24 mouse cellular contexts compared by ENCODE assay signal in genomic region chr7:101770051-101770450, GRCm38 (mm10). TPM values are rescaled to one million over a fixed set of nuclear protein-coding genes. Genes with fewer than 3 reads are reported as not detected.
A peak's percentile ranks its signal among the peaks of the same experiment; 100 is the strongest.
DNase-seq lines count a peak whose midpoint lies in the region; ATAC-seq lines count a peak whose summit lies in the region.
"Had no signal": no experiment of that assay in that cellular context is flagged by ENCODE, and none has a peak within 500 bp of the region (broad histone marks: within the 10 kb centered on the region; RNA-seq: fewer than 3 reads in every experiment).

No protein-coding gene starts in this region.

- ATAC-seq in hindbrain, embryonic 13.5 days (ENCODE audit: low FRiP score): no peak
- ATAC-seq in hindbrain, embryonic 14.5 days (ENCODE audit: low FRiP score): no peak
- ATAC-seq: forebrain, embryonic 14.5 days had no signal

- WGBS in hindbrain, embryonic 13.5 days: 72% methylated on average over 7 of the region's 7 CpGs
- 57% methylated on average over 7 of the region's 7 CpGs for WGBS in hindbrain, embryonic 14.5 days

- H3K9ac ChIP-seq in hindbrain, embryonic 13.5 days: 0 out of 2 replicates have a peak overlapping the region, but pooled peaks have one; percentile 39
- no peak overlapping the region for H3K9ac ChIP-seq in hindbrain, embryonic 14.5 days
- H3K9ac ChIP-seq: embryonic facial prominence, embryonic 12.5 days; limb, embryonic 13.5 days; liver, embryonic 13.5 days; lung, embryonic 14.5 days had no signal

- H3K9me3 ChIP-seq in hindbrain, embryonic 13.5 days: no peaks in the 10 kb centered on the region
- H3K9me3 ChIP-seq in hindbrain, embryonic 14.5 days (ENCODE audit: control insufficient read depth, low read length): no peaks in the 10 kb centered on the region
- H3K9me3 ChIP-seq: embryonic facial prominence, embryonic 12.5 days; heart, embryonic 12.5 days; limb, embryonic 13.5 days; liver, embryonic 13.5 days had no signal

- peak overlapping the region; percentile 74 for H3K27ac ChIP-seq in hindbrain, embryonic 13.5 days
- no peak overlapping the region for H3K27ac ChIP-seq in hindbrain, embryonic 14.5 days
- H3K27ac ChIP-seq: embryonic facial prominence, embryonic 12.5 days; limb, embryonic 13.5 days; liver, embryonic 13.5 days had no signal

- no peak overlapping the region for H3K4me2 ChIP-seq in hindbrain, embryonic 13.5 days
- H3K4me2 ChIP-seq in hindbrain, embryonic 14.5 days (replicated peaks): no peak overlapping the region
- H3K4me2 ChIP-seq: embryonic facial prominence, embryonic 12.5 days; heart, embryonic 12.5 days; limb, embryonic 13.5 days; liver, embryonic 13.5 days; lung, embryonic 14.5 days had no signal

- DNase-seq in hindbrain, embryonic 14.5 days (ENCODE audit: low spot score): no peak
- peak; percentile 55 to 59 for DNase-seq in right cerebral cortex, adult 2 months (ENCODE audit: low spot score in 2 of 2)
- no peak for DNase-seq in right cerebral cortex, postnatal 14 days
- DNase-seq in left cerebral cortex, adult 8-10 months (ENCODE audit: low spot score in 2 of 2): peak; percentile 33 to 49
- no peak for DNase-seq in adrenal gland, adult 8-10 months
- DNase-seq in urinary bladder, adult 2 months (ENCODE audit: low spot score): no peak
- DNase-seq: cerebellum, adult 8-10 months; heart, postnatal 14 days; kidney, adult 11 months; liver, embryonic 13.5 days; lung, embryonic 14.5 days; lung, postnatal 4 days; retina, postnatal 1 day; spleen, adult 18-20 months; thymus, adult 2 months had no signal

- peaks cover 43% of the 10 kb centered on the region for H3K4me1 ChIP-seq in hindbrain, embryonic 13.5 days (replicated peaks)
- peaks cover 24% of the 10 kb centered on the region for H3K4me1 ChIP-seq in hindbrain, embryonic 14.5 days (replicated peaks; ENCODE audit: control insufficient read depth, insufficient read depth, low read length)
- H3K4me1 ChIP-seq: liver, embryonic 13.5 days had no signal

- no peaks in the 10 kb centered on the region for H3K27me3 ChIP-seq in hindbrain, embryonic 13.5 days
- H3K27me3 ChIP-seq in hindbrain, embryonic 14.5 days (ENCODE audit: control insufficient read depth, insufficient read depth, low read length): no peaks in the 10 kb centered on the region
- H3K27me3 ChIP-seq: embryonic facial prominence, embryonic 12.5 days; heart, embryonic 12.5 days; limb, embryonic 13.5 days; liver, embryonic 13.5 days had no signal

- no peak overlapping the region for H3K4me3 ChIP-seq in hindbrain, embryonic 13.5 days
- no peak overlapping the region for H3K4me3 ChIP-seq in hindbrain, embryonic 14.5 days (replicated peaks; ENCODE audit: low read length)
- H3K4me3 ChIP-seq: embryonic facial prominence, embryonic 12.5 days; heart, embryonic 12.5 days; limb, embryonic 13.5 days; liver, embryonic 13.5 days had no signal

- H3K36me3 ChIP-seq in hindbrain, embryonic 13.5 days: peaks cover 8% of the 10 kb centered on the region
- peaks cover 10% of the 10 kb centered on the region for H3K36me3 ChIP-seq in hindbrain, embryonic 14.5 days (replicated peaks; ENCODE audit: control insufficient read depth, insufficient read depth)
- H3K36me3 ChIP-seq: liver, embryonic 13.5 days had no signal

RNA-seq across cellular contexts. Expression of gene Phox2a, which starts 48.1 kb away (rescaled TPM):
- polyA plus RNA-seq in hindbrain, embryonic 13.5 days (2015; fragmentation: Nextera tagmentation; extraction: Ambion mirVana): 1.9 and 2.4 TPM in 2 replicates
- polyA plus RNA-seq in hindbrain, embryonic 14.5 days (2014; fragmentation: Nextera tagmentation; extraction: Ambion mirVana): 3.5 TPM in 2 replicates
- under 1 TPM in 3 of 4 experiments, not detected in 1; 0.30 to 0.39 (median 0.30) TPM for total RNA-seq in left cerebral cortex, adult 8-10 months (2022)
- total RNA-seq in adrenal gland, adult 8-10 months (2022): 10 to 100 TPM; 26.7 to 57.2 (median 44.6) TPM
- polyA plus RNA-seq in urinary bladder, adult 2 months (2012; rRNA removed): 0.09 and 0.14 TPM in 2 replicates
- total RNA-seq: gastrocnemius, adult 8-10 months; granulocyte monocyte progenitor cell, adult 5-6 weeks; layer of hippocampus, postnatal 25 days; neutrophil, adult 5-6 weeks had no signal
- polyA plus RNA-seq: forebrain, embryonic 14.5 days; limb, embryonic 13.5 days; liver, embryonic 13.5 days; thymus, adult 2 months had no signal

Comparison
In these comparisons a context has a peak if more than half of its experiments do, and no peak if none do; other contexts are left out.
1. DNase-seq: peak in right cerebral cortex, adult 2 months (2 of 2) and left cerebral cortex, adult 8-10 months (2 of 2); none in hindbrain, embryonic 14.5 days (single experiment), right cerebral cortex, postnatal 14 days (single experiment), adrenal gland, adult 8-10 months (single experiment) and urinary bladder, adult 2 months (single experiment).